Mouse (Mus musculus) naive thymus-derived CD4-positive, alpha-beta T cell, adult 2 months (primary cell): Measurements from ENCODE around the gene Mia3.
"Not testable (repeated sequence)": the region's sequence is repeated elsewhere in the genome, so short reads cannot be mapped to it uniquely, and the experiment has no call there.

Experiments
- DNase-seq: peaks from one replicate; pipeline ENCODE4 v3.0.0-alpha.2; 2011; ENCODE audit warnings: low read depth

The Mia3 gene

DNA sequence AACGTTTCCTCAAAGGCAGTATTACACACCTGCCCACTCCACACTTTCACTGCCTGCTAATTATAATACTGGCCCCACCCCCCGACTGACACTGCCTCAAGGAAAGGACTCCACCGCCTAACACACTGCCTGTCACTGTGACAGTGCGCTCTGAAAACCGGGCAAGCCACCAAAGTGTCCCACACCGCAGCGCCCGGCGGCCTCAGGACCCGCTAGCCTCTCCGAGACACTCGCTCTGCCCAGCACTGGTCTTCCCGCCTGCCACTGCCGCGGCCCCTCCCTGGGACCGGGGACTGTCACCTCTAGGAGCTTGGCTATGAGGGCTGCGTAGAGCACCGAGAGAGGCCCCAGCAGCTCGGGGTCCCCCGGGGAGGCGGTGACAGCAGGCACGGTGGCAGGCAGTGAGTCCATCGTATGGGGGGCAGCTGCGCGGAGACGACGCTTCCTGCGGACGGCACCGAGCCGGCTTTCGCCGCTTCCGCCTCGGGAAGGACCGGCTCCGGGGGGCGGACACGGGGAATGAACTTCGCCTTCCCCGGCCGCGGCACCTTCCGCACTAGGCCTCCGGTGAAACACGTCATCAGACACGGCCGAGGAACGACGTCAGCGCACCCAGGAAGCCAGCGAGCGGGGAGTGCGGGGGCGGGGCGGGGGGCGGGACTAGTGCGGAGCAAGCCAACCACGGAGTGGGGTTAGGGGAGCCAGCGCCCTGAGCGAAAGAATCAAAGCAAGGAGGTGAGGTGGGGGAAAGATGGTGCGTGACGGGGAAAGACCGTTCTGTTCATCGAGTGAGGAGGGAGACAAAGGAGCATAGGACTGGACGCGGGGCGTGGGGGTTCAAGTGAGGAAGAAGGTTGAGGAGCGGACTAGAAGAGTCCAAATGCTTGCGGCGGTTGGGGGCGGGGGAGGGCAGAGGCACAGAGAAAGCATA, 24.2 kb downstream of the Mia3 start:
- peak; percentile 95 for DNase-seq

DNA sequence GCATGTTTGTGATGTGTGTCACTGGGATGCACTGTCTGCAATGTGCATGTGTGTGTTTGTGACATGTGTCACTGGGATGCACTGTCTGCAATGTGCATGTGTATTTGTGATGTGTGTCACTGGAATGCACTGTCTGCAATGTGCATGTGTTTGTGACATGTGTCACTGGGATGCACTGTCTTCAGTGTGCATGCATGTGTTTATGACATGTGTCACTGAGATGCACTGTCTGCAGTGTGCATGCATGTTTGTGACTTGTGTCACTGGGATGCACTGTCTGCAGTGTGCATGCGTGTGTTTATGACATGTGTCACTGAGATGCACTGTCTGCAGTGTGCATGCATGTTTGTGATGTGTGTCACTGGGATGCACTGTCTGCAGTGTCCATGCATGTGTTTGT, 26.5 kb downstream of the Mia3 start:
- not testable (repeated sequence) for DNase-seq

DNA sequence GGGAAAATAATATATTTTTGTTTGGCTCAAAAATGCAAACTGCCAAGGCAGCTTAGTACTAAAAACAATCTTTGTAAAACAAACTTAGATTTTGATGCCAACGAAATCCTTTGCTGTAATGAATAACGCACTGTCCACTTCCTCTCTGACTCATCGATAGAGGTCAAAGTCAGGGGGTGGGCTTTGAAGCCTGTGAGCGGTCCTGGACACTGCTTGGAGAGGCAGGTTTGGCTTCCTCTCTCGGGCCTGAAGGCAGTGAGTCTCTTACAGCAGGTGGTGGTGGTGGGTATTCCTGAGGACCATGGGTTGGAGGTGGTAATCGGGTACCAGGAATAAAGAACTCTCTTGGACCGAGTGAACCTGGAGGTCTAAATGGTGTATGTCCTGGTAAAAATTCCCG, 42.2 kb downstream of the Mia3 start:
- no peak for DNase-seq

- DNase-seq = no peak
Observed at GRCm38 (mm10) chr1:183324433-183324832, 44.9 kb downstream of the Mia3 start.

GRCm38 (mm10) chr1:183323923-183324322, 45.4 kb downstream of the Mia3 start:
- DNase-seq = no peak

GRCm38 (mm10) chr1:183322496-183322895, 46.9 kb downstream of the Mia3 start:
- DNase-seq = not testable (repeated sequence)

GRCm38 (mm10) chr1:183320708-183321107, 48.6 kb downstream of the Mia3 start:
- DNase-seq = no peak

- DNase-seq = peak; percentile 25
Observed at GRCm38 (mm10) chr1:183315783-183316182, 53.6 kb downstream of the Mia3 start.

GRCm38 (mm10) chr1:183312076-183312475, 57.3 kb downstream of the Mia3 start:
- no peak for DNase-seq

DNA sequence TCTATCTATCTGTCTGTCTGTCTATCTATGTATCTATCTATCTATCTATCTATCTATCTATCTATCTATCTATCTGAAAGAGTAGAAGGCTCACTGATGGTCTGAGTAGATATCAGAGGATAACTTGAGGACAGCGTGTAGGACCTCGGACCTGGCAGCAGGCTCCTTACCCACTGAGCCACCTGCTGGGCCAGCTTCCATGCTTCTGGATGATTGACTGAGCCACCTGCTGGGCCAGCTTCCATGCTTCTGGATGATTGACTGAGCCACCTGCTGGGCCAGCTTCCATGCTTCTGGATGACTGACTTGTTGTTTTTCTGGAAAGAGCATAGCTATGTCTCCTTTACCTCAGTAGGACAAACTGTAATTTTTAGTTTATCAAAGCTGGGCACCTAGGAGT, 59.8 kb downstream of the Mia3 start:
- not testable (repeated sequence) for DNase-seq

GRCm38 (mm10) chr1:183308476-183308875, 60.9 kb downstream of the Mia3 start:
- DNase-seq = no peak

DNA sequence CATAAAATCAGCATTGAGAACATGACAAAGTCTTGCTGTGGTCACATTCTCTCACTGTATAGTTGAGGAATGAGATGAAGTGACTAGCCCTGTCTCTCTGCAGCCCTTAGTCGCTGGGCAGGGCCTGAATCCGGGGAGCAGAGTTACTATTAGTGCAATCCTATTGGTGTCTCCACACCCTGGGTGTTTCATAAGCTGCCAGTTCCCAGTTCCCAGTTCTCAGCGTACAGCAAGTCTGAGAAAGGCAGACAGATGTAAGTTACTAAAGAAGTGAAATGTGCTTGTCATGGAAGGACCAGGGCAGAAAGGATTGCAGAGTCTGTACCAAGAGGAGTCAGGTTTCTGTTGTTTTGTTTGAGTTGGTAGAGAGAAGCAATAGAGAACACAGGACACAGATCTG, 61.8 kb downstream of the Mia3 start:
- DNase-seq = no peak

GRCm38 (mm10) chr1:183299161-183299560, 70.2 kb downstream of the Mia3 start:
- DNase-seq = peak; percentile 92

- peak; percentile 59 for DNase-seq
Observed at GRCm38 (mm10) chr1:183297886-183298489, 71.4 kb downstream of the Mia3 start.

- peak; percentile 65 for DNase-seq
Observed at GRCm38 (mm10) chr1:183297473-183297885, 71.9 kb downstream of the Mia3 start.

DNA sequence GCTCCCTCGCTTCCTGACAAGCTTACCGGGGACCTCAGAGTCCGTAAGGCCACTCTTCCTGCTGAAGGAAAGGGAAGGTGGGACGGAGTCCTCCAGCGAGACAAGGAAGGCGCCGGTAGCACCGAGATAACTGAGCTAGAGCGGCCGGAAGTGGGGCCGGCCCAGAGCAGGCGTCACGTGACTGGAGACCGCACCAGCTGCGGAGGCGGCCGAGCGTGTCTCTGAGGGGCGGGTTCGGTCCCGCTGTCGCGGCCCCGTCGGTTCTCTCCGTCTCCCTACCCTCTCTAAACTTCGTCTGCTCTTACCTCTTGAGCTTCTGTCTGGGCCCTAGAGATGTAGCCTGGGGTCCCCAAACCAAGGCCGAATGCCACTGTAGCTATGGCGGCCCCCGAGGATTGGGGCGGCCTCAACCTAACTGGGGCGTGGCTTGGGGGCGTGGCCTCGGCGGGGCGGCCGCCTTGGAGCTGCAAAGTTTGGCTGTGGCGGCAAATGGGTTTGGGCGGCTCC, 72.4 kb downstream of the Mia3 start, which contains the start of gene Brox:
Brox (minus strand) TSS at position 393 of the 507 bp plus-strand sequence.
- peak; percentile 93 for DNase-seq

DNA sequence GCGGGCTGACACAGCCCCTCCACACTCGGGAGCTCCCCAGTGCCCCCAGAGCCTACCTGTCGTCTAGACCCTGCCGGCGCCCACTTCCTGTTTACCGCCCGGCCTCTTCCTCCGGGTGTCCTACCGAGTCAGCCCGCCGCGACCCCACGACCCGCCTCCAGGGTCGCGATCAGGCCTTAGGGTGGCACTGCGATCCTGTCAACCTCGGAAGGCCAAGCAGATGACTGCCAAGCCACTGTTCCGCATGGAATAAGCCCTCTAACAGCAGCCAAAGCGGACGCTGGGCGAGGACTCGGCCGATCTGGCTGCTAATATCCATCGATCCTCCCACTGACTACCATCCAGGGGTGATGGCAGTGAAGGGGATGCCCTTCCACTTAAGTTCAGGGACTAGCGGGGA, 72.9 kb downstream of the Mia3 start, which contains the start of gene Aida:
Aida (plus strand) TSS at position 126 of the 400 bp plus-strand sequence.
- no peak for DNase-seq

DNA sequence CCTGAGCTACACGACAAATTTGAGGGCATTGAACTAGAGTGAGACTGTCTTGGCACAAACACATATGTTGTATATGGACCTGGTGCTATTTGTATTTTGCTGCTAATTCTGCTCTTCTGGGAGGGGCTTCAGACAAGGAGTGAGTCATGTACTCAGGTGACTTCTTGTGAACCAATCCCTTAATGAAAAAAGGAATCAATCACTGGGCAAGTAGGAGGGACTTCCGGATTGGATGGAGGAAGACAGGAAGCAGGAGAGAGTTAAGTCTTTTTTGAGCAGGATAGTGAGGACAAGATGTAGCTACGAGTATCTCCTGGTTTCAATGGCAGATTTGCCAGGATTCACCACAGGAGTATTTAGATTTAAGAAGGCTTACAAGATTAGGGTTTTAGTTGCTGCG, 79.8 kb downstream of the Mia3 start:
- no peak for DNase-seq

- no peak for DNase-seq
Observed at GRCm38 (mm10) chr1:183288351-183288750, 81.0 kb downstream of the Mia3 start.
